Mouse (Mus musculus) ES-E14 (cell line): ENCODE results near the gene Ctnnbl1.

ENCODE experiments used
- HCFC1 ChIP-seq: IDR thresholded peaks from 2 replicates; pipeline ENCODE4 v1.6.1; 2012; ENCODE audit warnings: low read length, inconsistent platforms, borderline replicate concordance; ENCODE audit not compliant: insufficient read depth
- ZNF384 ChIP-seq: IDR thresholded peaks from 2 replicates; pipeline ENCODE4 v1.6.1; 2012; ENCODE audit warnings: low read depth, low read length, inconsistent platforms

DNA sequence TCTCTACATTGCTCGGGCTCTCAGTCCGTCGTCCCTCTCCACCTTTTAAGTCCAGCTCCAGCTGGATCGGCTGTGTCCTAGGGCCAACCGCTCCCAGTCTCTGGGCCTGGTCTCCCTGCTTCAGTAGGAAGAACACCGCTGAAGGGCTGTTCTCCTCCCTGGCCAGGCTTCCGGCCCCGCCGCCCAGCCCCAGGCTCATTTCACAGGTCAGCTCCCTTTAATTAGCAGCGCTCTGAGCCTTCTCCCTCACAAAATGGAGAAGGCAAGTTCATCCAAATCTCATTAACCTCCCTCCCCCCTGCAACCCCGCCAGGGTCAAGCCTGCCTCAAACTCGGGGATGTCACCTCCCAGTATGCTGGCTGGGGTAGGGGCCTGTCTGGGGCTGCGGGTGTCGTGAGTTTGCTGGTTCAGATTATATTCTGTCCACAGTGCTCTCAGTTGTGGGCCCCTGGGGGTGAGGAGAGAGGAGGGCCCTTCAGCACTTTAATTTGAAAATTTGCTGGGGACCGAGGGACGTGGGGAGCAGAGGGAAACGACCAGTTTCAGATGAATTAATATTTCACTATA lies 44.8 kb upstream of the Ctnnbl1 start:
- TF ChIP-seq ZNF384 (no peak), HCFC1 (no peak)
